Mouse (Mus musculus) bone marrow macrophage, adult 2 months (primary cell): ENCODE data around the gene Adcy2.

Experiments
- CTCF ChIP-seq: IDR thresholded peaks from 2 replicates; pipeline ENCODE4 v1.5.1; 2012; ENCODE audit warnings: low read depth, mild to moderate bottlenecking, low read length, moderate library complexity
- POLR2A ChIP-seq: IDR thresholded peaks from 2 replicates; pipeline ENCODE4 v1.6.1; 2012; ENCODE audit warnings: mild to moderate bottlenecking, low read depth, low read length, borderline replicate concordance

DNA sequence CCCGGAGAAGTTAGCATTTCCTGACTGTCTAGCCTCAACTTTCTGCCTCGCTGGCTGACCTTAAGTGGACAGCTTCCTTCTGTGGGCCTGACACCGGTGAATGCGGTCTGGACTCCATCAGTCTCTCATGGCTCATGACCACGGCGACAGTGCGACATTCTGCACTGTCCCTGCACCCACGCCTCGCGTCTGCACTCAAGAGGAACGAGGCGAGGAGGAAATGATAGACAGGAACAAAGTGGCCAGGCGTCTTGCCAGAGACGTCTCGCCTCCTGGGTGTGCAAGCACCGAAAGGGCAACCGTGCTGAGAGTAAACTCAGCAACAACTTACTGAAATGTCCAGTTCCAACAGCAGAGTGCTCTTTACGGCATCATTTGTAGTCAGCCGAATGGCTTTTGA, 427.1 kb downstream of the Adcy2 start:
- TF ChIP-seq CTCF (no peak), POLR2A (no peak)
